Mouse (Mus musculus): ENCODE data around the gene Gjd3.
A peak's percentile ranks its signal among the peaks of the same experiment; 100 is the strongest.

DNA sequence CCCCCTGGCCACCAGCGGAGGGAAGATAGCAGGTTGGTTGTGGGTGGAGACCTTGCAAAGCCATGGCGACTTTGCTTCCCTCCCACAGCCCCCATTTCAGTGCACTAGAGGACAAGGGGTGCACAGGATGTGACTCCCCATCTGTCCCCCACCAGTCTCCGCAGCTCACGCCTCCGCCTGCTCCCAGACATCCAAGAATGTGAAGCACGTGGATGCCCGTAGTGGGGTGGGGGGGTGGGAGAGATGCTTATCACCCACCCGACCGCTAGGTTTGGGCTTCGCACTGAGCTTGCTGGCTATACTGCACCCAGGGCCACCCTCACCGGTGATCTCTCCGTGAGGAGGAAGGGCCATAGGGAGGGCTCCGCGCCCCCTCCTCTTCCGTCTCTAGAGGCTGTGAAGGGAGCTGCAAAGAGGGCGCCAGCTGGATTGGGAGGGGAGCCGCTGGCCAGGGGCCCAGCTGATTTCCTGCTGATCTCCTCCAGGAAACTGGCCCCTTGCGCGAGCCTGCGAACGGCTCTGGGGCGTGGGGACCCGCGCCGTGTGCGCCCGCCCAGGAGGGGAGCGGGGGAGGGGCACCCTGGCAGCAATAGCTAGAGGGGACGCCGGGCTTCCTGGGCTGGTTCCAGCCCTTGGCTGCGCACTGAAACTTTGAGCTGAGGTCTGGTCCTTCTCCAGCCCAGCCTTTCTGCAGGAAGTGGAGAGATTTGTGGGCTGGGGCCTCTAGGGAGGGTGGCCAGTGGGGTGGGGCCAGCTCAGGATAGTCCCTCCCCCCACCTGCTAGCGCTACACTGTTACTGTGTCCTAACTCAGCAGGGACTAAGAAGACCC lies 19.4 kb downstream of the Gjd3 start:
- TF ChIP-seq POLR2AphosphoS2 (IDR thresholded peaks at IDR 0.05; ENCODE audit: insufficient read length, low read depth) (no peak), POLR2A (IDR thresholded peaks at IDR 0.05; ENCODE audit: insufficient read length, low read depth) (no peak), USF1 (IDR thresholded peaks at IDR 0.05; ENCODE audit: low read depth) (no peak), MYOG (IDR thresholded peaks at IDR 0.05; ENCODE audit: control insufficient read depth in 1 of 3, insufficient read depth in 1 of 3, insufficient read length in 2 of 3, low read depth in 2 of 3) (no peak), MAX (IDR thresholded peaks at IDR 0.05; ENCODE audit: low read depth) (no peak), MYOD1 (IDR thresholded peaks at IDR 0.05; ENCODE audit: control insufficient read depth in 1 of 3, insufficient read length in 2 of 3, low read depth in 2 of 3) (peak in 2 of 3 experiments; percentile 24 to 35), SRF (IDR thresholded peaks at IDR 0.05; ENCODE audit: control insufficient read depth, insufficient read length, low read depth) (no peak)

Measured in myocyte (in vitro differentiated cells).